Mouse (Mus musculus) lung, postnatal 0 days (tissue): Measurements from ENCODE around the gene 2610318N02Rik.

ENCODE experiments used
- CTCF ChIP-seq: IDR thresholded peaks from 2 replicates; pipeline ENCODE4 v1.5.1; 2016; ENCODE audit warnings: antibody characterized with exemption, mild to moderate bottlenecking
- EP300 ChIP-seq: IDR thresholded peaks from 2 replicates; pipeline ENCODE4 v1.6.1; 2016; ENCODE audit warnings: antibody characterized with exemption, mild to moderate bottlenecking, control low read depth

DNA sequence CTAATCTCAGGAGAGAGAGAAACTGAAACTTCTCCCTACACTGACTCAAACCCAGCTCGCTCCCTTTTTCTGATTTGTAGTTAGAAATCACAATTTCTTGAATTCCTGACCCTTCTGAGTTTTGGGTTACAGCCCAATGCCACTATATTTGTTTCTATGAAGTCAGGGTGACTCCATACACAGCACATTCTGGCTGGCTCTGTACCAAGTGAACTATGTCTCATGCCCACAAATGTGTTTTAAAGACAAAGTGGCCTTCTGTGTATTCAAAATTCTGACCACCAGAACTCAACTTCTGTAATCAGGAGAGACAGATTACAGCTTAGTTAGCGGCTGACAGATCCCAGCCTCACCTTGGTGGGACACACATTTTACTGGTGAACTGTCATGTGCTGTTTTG, 29.4 kb upstream of the 2610318N02Rik start:
- TF ChIP-seq CTCF (no peak), EP300 (no peak)
